Mouse (Mus musculus) testis, adult 2 months (tissue): Measurements from ENCODE around the gene Fancl.

Experiments
- CTCF ChIP-seq: fragments of 200-500 bp; IDR thresholded peaks from 2 replicates; pipeline ENCODE4 v1.5.1; 2012; ENCODE audit warnings: low read depth, mild to moderate bottlenecking, inconsistent platforms, low read length, moderate library complexity; ENCODE audit not compliant: control insufficient read depth, insufficient read depth, insufficient replicate concordance
- POLR2A ChIP-seq: fragments of 200-500 bp; IDR thresholded peaks from 2 replicates; pipeline ENCODE4 v1.6.1; 2012; ENCODE audit warnings: low read depth, mild to moderate bottlenecking, inconsistent platforms, low read length, moderate library complexity; ENCODE audit not compliant: control insufficient read depth

- TF ChIP-seq CTCF (no peak), POLR2A (no peak)
Measured at GRCm38 (mm10) chr11:26434229-26434628, 48.3 kb downstream of the Fancl start.
